Mouse (Mus musculus) retina, postnatal 7 days (tissue): ENCODE results near the gene Kirrel.
"Not testable (repeated sequence)": the region's sequence is repeated elsewhere in the genome, so short reads cannot be mapped to it uniquely, and the experiment has no call there.

Source experiments
- DNase-seq: peaks from one replicate; pipeline ENCODE4 v3.0.0-alpha.2; 2012; ENCODE audit warnings: low read depth, low spot score

Kirrel gene

DNA sequence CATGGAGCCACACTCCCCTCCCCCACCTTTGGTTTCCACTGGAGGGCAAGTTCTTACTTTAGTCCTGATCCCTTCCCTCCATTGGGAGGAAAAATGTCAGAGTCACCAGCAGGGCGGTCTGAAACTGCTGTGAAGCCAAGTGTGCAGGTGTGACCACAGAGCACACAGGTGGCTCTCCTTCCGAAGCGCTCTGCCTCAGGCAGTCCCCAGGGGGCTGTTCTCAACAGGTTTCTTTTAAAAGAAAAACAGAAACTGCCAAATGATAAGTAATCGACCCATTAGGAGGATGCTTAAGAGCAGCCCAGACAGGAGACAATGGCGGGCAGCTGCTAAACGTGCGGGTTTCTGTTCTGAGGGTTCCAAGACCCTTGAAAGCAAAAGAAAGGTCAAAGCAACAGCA is 37.8 kb downstream of the Kirrel start:
- no peak for DNase-seq

DNA sequence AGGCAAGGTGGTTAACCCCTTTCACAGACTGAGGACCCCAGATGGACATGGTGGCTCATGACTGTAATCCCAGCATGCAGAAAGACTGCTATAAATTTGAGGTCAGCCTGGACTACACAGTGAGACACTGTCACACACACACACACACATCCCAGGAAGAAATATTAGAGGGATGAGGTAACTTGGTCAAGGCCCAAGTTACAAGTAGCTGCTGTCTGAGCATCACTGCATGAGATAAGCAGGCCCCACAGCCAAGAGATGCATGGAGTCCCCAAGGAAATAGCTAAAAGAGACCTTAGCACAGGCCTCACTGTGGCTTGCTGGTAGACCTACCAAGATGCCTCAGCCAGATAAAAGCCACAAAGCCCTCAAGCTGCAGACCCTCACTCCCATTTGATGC is 39.6 kb downstream of the Kirrel start:
- no peak for DNase-seq

DNA sequence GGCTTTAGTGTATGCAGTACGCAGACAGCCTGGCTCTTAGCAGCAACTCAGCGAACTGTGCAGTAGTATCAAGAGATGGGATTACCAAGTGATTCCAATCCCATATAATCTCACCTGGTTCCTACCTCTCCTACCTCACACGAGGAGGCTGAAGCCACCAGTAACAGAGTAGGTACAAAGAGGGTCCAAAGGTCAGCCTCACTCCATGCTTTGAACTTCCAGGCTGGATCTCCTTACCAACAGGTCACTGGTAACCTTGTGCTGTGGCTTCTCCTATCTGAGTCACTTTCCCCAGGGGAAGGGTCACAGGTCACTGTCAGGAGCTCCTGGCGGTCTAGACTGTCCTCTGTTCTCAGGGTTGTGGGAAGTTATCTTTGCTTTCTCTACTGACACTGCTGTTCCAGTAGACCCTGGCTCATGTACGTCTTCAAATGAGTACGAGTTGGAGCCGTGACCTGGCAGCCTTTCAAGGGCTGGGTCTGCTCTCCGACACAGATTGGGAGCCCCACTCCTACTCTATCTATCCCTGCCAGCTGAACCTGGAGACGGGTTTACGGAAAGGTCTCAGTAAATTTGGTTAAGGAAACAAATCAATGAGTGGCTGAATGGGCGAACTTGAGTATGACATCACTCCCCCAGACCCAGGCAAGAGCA is 42.7 kb downstream of the Kirrel start:
- DNase-seq, result no peak

DNA sequence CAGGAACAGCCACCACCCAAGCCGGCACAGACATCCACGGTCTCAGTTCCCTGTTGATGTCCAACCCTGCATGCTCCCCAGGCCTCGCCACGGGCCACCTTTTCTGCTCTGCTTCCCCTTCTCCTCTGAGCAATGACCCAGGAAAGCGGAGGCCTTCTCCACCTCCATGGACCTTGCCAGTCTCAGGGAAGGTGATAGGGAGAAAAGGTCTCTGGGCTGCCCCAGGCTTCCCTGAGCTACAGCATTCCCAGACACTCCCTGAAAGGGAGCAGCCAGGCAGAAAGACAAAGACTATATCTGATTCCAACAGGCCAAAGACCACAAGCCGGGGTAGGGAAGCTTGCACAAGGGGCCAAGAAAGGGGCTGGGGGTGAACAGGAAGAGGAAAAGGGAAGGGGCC is 43.6 kb downstream of the Kirrel start:
- DNase-seq, result no peak

DNA sequence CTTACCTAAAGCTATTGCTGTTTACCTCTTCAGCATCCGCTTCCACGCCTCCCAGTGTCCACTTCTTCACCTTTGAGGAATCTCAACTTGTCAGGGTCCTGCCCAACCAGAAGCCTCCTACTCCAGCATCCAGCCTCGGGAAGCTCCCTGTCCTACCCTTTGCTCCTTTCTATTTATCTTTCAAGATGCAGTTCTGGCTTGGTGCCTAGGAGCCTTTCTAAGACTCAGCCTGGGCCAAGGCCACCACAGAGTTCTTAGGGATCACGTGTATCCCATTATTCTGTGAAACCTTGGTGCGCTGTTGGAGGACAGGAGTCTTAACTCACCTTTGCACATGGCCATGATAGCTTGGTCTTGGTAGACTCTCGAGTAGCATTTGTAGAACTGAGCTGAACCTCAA is 50.8 kb downstream of the Kirrel start:
- no peak for DNase-seq

DNA sequence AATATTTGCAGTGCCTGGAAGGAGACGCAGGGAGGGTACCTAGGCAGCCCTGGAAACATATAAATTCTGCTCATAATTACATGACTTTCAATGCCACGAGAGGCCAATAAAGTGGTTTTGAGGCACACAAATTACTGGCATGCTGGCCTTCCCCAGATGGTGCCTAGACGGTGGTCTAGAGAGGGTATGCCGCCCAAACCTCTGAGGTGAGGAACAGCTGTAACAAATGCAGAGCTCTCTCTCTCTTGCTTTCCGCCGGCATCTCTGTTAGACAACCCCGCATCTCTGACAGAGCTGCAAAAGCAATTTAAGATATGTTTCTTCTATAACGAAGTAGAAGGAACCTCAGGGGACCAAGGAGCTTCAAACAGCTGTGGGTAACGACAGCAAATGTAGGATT is 56.3 kb downstream of the Kirrel start:
- DNase-seq, result no peak

DNA sequence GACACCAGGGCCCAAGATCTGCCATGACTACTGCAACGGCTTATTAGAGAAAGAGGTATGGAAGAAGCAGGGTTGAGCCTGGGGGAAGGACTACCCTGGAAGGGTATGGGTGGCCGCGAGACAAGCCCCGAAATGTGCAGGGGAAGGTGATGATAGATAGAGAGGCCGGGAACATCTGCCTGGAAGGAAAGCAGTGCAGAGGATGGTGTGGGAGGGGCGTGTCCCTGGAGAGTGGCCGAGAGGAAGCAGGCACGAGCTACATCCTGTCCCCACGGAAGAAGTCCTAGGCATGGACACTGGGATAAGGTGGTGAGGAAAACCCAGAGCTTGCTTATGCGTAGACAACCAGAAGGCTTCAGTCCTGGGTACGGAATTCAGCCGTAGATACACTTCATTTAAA is 56.9 kb downstream of the Kirrel start:
- DNase-seq, result no peak

DNA sequence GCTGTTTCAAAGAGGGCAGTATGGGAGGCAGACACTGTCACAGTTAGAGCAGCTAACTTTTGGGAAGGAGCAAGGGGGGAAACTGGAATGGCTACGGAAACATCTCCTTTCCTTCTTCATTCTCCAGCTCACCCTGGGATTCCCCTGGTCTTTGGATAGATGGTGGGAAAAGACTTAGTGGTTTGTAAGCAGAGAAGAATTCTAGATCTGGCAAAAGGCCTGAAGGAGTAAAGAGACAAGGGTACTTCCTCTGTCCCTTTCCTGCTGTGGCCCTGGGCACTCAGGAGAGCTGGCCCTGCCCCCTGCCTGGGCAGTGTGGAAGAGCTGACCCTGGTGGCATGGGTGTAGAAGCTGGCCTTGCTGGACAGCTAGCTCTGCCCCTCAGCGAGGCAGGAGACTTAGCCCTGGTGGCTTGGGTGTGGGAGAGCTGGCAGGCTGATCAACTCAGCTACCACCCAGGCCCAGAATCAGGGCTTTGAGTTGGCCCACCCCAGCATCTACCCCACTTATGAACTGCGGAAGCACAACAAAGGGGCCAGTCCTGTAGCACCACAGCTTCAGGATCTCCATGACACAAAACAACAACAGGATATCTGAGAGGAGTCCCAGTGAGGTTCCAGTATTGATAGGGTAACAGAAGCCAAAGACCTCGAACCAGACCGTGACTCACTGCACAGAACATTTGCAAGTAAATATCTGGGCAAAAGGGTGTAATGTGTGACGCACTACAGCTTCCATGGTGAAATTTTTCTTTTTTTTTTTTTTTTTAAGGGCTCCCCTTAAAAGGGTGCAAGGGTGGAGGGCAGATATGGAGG is 58.6 kb downstream of the Kirrel start:
- DNase-seq, result no peak

DNA sequence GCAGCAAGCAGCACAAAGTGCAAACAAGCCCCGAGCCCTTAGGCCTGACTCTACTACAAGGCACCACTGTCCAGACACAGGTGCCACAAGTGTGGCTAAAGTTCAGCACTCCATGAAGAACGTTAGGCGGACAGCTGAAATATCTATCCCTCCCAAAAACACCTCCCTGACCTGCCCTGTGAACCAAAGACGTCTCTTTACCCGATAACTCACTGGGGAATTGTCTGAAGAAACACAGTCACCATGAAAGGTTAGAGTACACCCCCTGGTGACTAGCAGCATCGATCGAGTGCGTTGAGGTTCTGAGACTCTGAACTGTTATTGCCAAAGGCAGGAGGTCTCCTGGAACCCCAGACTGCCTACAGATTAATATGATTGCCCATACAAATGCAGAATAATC is 59.3 kb downstream of the Kirrel start:
- no peak for DNase-seq

DNA sequence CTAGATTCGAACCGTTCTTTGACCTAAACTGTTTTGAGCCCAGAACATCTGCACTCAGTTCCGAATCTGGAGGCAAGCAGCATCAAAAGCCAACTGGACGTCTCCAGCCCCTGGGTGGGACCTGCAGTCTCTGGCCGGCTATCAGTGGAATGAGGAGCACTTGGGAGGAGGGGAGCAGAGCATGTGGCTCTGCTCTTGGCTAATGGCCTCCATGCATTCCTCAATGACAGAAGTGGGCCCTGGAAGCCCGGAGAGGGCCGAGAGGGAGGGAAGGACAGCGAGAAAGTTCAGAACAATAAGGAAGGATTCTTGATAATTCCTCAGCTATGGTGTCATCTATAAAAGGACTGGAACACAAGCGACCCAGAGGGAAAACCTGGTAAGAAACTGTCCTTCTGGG is 59.7 kb downstream of the Kirrel start:
- DNase-seq, result no peak

DNA sequence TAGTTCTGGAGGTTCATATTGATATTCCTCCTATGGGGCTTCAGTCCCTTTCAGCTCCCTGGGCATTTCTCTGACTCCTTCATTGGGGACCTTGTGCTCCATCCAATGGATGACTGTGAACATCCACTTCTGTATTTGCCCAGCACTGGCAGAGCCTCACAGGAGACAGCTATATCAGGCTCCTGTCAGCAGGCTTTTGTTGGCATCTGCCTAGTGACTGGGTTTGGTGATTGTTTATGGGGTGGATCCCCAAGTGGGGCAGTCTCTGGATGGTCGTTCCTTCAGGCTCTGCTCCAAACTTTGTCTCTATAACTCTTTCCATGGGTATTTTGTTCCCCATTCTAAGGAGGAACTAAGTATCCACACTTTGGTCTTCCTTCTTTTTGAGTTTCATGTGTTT is 60.7 kb downstream of the Kirrel start:
- not testable (repeated sequence) for DNase-seq

DNA sequence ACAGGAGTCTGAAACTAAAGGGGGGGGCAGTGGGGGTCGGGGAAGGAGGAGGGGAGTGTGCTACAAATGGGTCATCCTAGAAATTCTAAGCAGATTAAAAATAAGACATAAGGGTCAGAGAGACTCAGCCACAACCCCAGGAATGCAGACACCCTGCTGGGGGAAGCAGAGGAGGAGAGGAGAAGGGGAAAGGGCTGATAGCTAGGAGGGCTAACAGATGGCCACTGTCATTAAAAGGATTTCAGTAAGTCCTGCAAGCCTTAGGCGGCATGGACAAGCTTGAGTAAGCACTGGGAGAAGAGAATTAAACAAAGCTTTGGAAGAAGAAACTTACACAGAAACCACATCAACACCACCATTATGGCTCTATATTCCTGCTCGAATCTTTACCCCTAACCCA is 62.3 kb downstream of the Kirrel start:
- peak; percentile 58 for DNase-seq

DNA sequence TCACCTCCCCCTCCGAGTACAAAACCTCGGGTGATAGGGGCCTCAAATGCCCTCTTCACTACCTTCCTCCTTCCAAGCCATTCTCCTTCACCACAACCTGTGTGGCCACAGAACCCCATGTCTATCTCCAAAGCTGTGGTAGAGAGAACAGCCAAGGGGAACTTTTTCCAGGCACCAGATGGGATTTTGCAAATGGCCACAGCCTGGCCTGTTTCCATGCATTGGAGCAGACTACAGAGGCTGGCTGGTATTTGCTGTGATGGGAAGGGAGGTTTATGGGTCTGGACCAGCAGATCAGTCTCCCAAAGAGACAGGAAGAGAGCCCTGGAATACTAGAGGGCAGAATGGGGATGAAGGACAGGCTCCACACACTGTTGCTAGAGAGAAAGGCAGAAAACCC is 69.7 kb downstream of the Kirrel start:
- DNase-seq, result no peak

DNA sequence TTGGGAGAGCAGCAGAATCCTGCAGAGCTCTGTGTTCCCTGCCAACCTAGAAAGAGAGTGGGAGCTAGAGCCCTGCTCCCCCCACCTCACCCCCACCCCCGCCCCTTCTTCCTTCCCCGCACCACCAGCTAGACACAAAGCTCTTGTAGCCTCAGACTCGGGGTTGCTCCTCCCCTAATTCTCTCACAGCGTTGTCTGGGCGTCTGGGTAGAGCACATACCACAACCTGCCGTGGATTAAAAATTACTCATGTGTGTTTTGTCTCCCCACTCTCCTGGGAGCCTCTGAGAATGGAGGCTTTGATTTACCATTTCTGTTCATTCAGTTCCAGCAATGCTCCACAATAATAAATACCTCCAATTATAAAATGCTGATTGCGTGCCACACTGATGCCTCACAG is 72.2 kb downstream of the Kirrel start:
- DNase-seq, result no peak

DNA sequence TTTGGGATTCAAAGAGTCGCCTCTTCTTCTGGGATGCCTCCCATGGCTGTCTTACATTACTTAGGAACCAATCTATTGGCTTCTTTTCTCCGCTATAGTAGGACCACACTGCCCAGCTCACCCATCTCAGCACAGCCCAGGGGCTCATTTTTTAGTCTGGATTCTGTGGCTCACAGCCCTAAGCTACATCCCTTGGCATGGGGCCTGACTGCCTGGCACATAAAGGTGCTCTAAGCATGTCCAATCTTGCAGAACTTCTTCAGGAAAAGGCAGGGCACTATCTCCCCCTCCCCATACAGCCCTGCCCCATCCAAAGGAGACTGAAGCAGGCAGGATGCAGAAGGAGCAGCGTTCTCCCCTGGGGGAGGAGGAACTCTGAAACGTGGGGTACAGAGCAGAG is 73.6 kb downstream of the Kirrel start:
- no peak for DNase-seq

DNA sequence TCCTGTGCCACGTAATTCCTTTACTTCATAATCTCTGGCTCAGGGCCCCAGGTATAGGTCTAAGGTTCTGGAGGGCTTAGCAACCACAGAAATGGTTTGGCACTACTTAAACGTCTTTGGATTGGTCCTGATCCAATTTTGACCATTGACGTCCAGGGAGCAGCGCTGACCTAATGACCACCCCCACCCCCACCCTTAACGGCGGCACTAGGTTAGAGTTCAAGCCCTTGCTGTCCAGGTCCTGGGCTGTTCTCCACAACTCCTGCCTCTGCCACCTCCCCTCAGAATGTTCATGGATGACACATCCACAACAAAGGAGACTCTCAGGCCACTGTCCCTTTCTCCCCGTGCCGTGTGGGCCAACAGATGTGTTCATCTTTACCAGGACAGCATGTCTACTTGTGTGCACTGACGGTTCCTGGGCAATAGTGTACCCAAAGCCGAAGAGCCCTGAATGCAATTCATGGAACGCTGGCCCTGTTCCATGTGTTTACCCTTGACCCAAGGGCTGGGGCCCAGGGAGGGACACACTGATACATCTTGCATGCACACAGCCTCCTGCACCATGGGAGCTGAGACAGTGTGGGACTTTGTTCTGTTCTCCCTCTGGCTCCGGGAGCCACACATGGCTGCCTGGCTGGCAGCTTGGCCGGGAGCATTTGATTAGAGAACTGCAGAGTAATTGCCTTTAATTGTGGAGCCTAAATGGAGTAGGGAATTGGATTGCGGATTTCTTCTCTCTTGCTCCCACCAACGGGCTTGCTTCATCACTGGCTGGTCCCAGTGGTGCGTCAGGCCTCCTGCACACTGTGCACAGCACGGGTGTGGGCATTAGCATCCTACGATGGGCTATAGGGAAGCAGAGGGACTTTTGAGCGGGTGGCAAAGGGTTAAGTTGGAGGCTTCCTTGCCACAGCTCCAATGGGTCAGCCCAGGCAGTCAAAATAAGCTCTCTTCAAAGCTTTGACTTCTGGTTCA is 76.3 kb downstream of the Kirrel start:
- no peak for DNase-seq

DNA sequence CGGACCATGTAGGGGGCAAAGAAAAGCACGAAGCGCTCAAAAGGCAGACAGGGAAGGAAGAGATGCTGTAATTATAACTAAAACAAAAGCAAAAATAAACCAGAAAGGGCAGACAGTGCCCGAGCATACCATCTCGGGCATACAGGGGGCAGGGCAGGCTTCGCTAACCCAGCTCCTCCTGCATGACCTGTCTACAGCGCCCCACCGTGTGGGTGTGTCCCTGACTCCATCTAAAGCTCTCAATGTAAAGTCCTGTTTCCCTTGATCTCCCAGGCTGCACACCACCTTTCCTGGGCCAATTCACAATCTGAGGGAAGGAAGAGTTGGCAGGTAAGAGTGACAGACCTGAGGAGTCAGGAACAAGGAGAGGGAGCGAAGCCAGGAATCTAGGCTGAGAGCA is 77.3 kb downstream of the Kirrel start:
- DNase-seq, result no peak

DNA sequence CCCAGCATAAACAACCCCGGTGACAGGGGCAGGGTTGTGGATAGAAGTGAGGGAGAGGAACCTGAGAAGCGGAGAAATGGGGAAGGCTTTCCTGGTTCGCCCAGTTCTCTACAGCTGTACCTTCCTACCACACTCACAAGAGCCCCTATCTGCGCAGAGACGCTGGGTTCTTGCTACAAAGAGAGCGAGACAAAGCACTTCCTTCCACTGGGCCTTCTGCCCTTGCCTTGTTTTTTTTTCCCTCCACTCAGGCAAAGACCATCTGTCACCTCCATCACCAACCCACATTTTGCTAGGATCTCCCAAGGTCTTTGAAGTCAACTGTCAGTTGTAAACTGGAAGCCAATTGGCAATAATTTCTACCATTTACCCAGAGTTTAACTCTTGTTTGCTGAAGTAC is 80.8 kb downstream of the Kirrel start:
- DNase-seq, result no peak

DNA sequence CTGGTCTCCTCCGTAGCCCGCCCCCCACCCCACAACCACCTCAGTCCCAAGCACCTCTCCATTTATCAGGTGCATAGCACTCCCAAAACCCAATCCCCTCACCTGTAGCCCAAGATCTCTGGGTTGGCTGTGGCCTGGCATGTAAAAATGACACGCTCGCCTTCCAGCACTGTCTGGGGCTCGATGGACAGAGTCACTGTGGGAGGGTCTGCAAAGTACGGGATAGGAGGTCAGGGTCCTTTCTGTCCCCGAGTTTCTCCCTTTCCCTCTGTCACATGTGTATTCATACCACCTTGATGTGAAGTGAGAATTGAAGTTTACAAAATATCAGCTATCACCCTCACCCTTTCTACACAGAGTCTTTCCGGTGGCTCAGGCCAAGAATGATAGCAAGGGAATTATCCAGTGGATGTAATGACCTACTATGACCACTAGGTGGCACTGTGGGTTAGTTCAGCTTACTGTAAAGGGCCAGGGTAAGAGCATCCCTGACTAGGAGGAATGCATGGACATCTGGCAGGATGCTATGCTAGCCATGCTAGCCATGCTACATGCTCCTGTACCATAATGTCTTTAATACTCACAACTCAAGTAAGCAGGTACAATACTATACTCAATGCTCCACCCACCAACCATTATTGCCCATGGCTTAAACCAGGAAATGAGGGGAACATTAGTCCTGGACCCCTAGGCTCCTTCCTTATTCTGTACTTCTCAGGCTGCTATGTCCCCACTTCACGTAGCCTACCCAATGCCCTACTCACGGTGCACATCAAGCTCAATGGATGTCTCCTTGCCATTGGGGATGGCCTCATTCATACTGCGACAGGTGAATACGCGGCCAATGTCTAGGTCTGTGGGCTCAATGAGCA is 84.6 kb downstream of the Kirrel start:
- peak; percentile 81 for DNase-seq

DNA sequence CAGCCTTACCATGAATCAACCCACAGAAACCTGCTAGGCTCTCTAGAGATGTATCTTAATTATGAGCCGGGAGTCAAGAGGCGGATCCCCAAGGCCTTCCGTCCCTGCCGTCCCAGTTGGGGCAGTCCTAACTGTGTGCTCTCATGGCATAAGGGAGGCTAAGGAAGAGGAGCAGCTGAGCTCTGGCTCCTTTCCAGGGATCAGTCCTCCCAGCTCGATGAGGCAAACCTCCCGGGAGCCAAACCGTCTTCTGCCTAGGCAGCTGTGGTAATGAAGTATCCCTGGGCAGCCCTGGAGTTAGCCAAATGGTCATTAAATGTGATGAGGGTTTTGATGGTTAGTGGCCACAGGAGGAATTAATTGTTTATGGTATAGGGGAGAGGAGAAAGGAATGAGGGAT is 87.4 kb downstream of the Kirrel start:
- DNase-seq, result no peak

DNA sequence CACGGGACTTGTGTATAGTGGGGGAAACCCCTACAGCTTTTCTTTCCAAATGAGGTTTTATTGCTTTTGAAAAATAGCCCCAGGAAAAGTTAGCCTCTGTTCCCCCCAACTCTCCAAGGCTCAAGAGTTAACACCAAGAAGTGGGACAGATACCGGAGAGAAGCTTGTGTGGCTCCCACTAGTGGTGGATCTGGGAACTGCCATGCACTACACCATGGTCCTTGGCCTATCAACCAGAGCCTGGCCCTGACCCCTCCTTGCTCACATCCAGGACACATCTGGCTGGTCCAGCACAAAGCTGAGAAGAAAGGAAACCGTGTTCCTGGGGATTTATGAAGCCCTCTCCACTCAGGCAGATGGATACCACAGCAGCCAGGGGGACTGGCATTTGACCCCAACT is 92.3 kb downstream of the Kirrel start:
- DNase-seq, result no peak
